Mouse (Mus musculus): ENCODE data around the gene Olfr974. TPM values are rescaled to one million over a fixed set of nuclear protein-coding genes. Genes with fewer than 3 reads are reported as not detected.

Gene Olfr974
- total RNA-seq (2023) = not detected

DNA sequence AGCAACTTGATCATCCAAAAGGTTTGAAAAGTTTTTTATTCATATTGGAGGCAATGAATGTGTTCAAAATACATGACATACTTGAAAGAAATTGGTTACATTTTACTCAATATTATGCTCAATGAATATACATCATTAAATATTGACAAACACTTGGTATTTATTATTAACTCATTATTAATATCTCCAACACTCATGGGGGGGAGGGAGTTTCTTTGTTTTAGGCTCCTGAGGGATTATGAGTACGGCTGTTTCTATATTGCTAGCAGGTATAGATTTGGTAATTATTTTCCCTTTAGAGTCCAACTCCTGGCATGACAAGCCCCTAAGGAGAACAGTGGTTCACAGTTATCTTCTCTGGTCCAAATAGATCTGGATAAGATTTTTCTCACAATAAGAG, at the start of gene Olfr974:
Olfr974 (plus strand) TSS at position 301 of the 400 bp plus-strand sequence.

GRCm38 (mm10) chr9:39907036-39907435, 30.3 kb upstream of the Olfr974 start, which contains the start of gene Olfr229:
TSS of gene Olfr229 (plus strand) at chr9:39907336.

GRCm38 (mm10) chr9:39951946-39952345, 14.6 kb downstream of the Olfr974 start, which contains the start of gene Olfr975:
TSS of gene Olfr975 (minus strand) at chr9:39952046.

DNA sequence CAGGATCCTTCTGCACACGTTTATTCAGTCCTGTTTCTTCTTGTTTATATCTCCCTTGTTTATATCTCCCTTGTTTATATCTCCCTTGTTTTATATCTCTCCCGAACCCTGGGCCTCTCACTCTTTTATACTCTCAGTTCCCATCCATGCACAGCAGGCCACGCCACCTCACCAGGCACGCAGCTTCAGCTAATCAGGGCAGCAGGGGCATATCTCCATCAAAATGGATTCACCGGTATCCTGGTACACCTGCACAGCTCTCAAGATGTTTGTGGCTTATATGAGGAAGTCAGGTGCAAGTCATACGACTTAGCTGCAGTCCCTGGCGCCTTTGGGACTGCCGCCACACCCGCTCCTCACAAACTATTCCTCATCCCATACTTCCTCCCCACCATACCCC, 23.7 kb downstream of the Olfr974 start, which contains the start of gene Olfr976:
Olfr976 (minus strand) TSS at position 101 of the 400 bp plus-strand sequence.

GRCm38 (mm10) chr9:39991813-39992212, 54.5 kb downstream of the Olfr974 start, which contains the start of gene Olfr978:
TSS of gene Olfr978 (plus strand) at chr9:39992113.

Other genes with a start within 250 kb of the Olfr974 start
- not detected for gene Olfr149, start 230.4 kb upstream of the Olfr974 start, total RNA-seq (2023)
- gene Olfr965, start 226.1 kb upstream of the Olfr974 start, total RNA-seq (2023) = not detected
- not detected for gene Olfr150, start 206.5 kb upstream of the Olfr974 start, total RNA-seq (2023)
- gene Olfr967, start 191.3 kb upstream of the Olfr974 start, total RNA-seq (2023) = not detected
- not detected for gene Olfr968, start 154.2 kb upstream of the Olfr974 start, total RNA-seq (2023)
- not detected for gene Olfr969, start 146.6 kb upstream of the Olfr974 start, total RNA-seq (2023)
- not detected for gene Olfr970, start 128.6 kb upstream of the Olfr974 start, total RNA-seq (2023)
- not detected for gene Olfr971, start 100.6 kb upstream of the Olfr974 start, total RNA-seq (2023)
- not detected for gene Olfr972, start 71.1 kb upstream of the Olfr974 start, total RNA-seq (2023)
- gene Olfr229, start 30.2 kb upstream of the Olfr974 start, total RNA-seq (2023) = not detected
- gene Olfr975, start 14.5 kb downstream of the Olfr974 start, total RNA-seq (2023) = not detected
- not detected for gene Olfr976, start 23.6 kb downstream of the Olfr974 start, total RNA-seq (2023)
- gene Olfr978, start 54.6 kb downstream of the Olfr974 start, total RNA-seq (2023) = not detected
- not detected for gene Olfr979, start 66.0 kb downstream of the Olfr974 start, total RNA-seq (2023)
- not detected for gene Olfr980, start 72.1 kb downstream of the Olfr974 start, total RNA-seq (2023)
- gene Olfr981, start 84.0 kb downstream of the Olfr974 start, total RNA-seq (2023) = not detected
- gene Olfr982, start 136.3 kb downstream of the Olfr974 start, total RNA-seq (2023) = not detected
- not detected for gene Olfr983, start 156.1 kb downstream of the Olfr974 start, total RNA-seq (2023)
- not detected for gene Olfr984, start 176.7 kb downstream of the Olfr974 start, total RNA-seq (2023)
- not detected for gene Olfr985, start 192.7 kb downstream of the Olfr974 start, total RNA-seq (2023)
- gene Tmem225, start 210.6 kb downstream of the Olfr974 start, total RNA-seq (2023) = not detected
- gene Olfr986, start 243.4 kb downstream of the Olfr974 start, total RNA-seq (2023) = not detected

Data from monocyte, adult 59 days (primary cell).